Mouse (Mus musculus) heart, embryonic 13.5 days (tissue): ENCODE measurements around the gene Plekhm3. TPM values are rescaled to one million over a fixed set of nuclear protein-coding genes. Genes with fewer than 3 reads are reported as not detected.
"Not testable (repeated sequence)": the region's sequence is repeated elsewhere in the genome, so short reads cannot be mapped to it uniquely, and the experiment has no call there.

Experiments used
- ATAC-seq: fragments of 200-750 bp; cut with Nextera tagmentation; 2 replicates; pipeline ENCODE4 v1.8.0; 2017; ENCODE audit warnings: moderate TSS enrichment; ENCODE audit not compliant: insufficient number of reproducible peaks, low FRiP score, low TSS enrichment; ENCODE audit errors: extremely low read depth
- H3K27ac ChIP-seq: fragments of 300-500 bp; sonication (generic); replicated peaks from 2 replicates; pipeline ENCODE4 v1.5.1; 2015; ENCODE audit warnings: moderate library complexity, mild to moderate bottlenecking, inconsistent platforms
- H3K27me3 ChIP-seq: fragments of 300-500 bp; sonication (generic); replicated peaks from 2 replicates; pipeline ENCODE4 v1.6.1; 2015; ENCODE audit warnings: mild to moderate bottlenecking, inconsistent platforms
- H3K36me3 ChIP-seq: fragments of 300-500 bp; sonication (generic); 2 replicates; pipeline ENCODE4 v1.6.1; 2015; ENCODE audit warnings: mild to moderate bottlenecking, inconsistent platforms
- H3K4me1 ChIP-seq: fragments of 300-500 bp; sonication (generic); 2 replicates; pipeline ENCODE4 v1.6.1; 2015; ENCODE audit warnings: inconsistent platforms
- H3K4me2 ChIP-seq: fragments of 300-500 bp; sonication (generic); 2 replicates; pipeline ENCODE4 v1.6.1; 2015; ENCODE audit warnings: inconsistent platforms, mild to moderate bottlenecking, moderate library complexity
- H3K4me3 ChIP-seq: fragments of 300-500 bp; sonication (generic); 2 replicates; pipeline ENCODE4 v1.5.1; 2015; ENCODE audit warnings: moderate library complexity, mild to moderate bottlenecking, inconsistent platforms
- H3K9ac ChIP-seq: fragments of 300-500 bp; sonication (generic); 2 replicates; pipeline ENCODE4 v1.6.1; 2015; ENCODE audit warnings: inconsistent platforms, mild to moderate bottlenecking, moderate library complexity
- H3K9me3 ChIP-seq: fragments of 300-500 bp; sonication (generic); 2 replicates; pipeline ENCODE4 v1.6.1; 2016; ENCODE audit warnings: inconsistent platforms
- WGBS: fragments of 180-500 bp; shearing (Covaris S2); methylation state at CpG from one replicate; pipeline ENCODE4 v1.1.7; 2015; ENCODE audit warnings: mixed read lengths; 5-methylcytosine and 5-hydroxymethylcytosine counted together
- polyA plus RNA-seq: library from polyadenylated mRNA; unstranded; fragments of >200 nt; fragmentation: Nextera tagmentation; extraction: Ambion mirVana; gene quantifications from 2 replicates; pipeline ENCODE4 v1.2.1, GENCODE M21; 2015

Plekhm3 gene
- polyA plus RNA-seq = 6.4 and 6.9 TPM in 2 replicates

- ATAC-seq = peak; percentile 51; the same call in 1 of the 2 replicates
- H3K9ac ChIP-seq = peak within 1 kb of the TSS; percentile 94
- no peaks in the 10 kb centered on the region for H3K36me3 ChIP-seq
- H3K27ac ChIP-seq = peak within 1 kb of the TSS; percentile 34; the same call in 1 of the 2 replicates
- H3K9me3 ChIP-seq = no peaks in the 10 kb centered on the region
- under 1% methylated on average over 42 of the region's 43 CpGs for WGBS
- no peaks in the 10 kb centered on the region for H3K27me3 ChIP-seq
- H3K4me1 ChIP-seq = peaks cover 3% of the 10 kb centered on the region; the same call in 1 of the 2 replicates
- peak within 1 kb of the TSS; percentile 74 for H3K4me2 ChIP-seq
- peak within 1 kb of the TSS; percentile 89 for H3K4me3 ChIP-seq
Measured at GRCm38 (mm10) chr1:64956479-64956961, at the start of gene Plekhm3. Gene Plekhm3, minus strand, starts transcription at chr1:64956824.

GRCm38 (mm10) chr1:65005575-65005974, 49.0 kb upstream of the Plekhm3 start:
- Histone ChIP-seq H3K36me3 (no peaks in the 10 kb centered on the region), H3K4me1 (no peaks in the 10 kb centered on the region; the same call in 1 of the 2 replicates), H3K9ac (no peak overlapping the region), H3K4me2 (no peak overlapping the region), H3K27me3 (no peaks in the 10 kb centered on the region), H3K9me3 (no peaks in the 10 kb centered on the region), H3K27ac (no peak overlapping the region), H3K4me3 (no peak overlapping the region)
- no peak for ATAC-seq
- 84% methylated on average over 6 of the region's 6 CpGs for WGBS

GRCm38 (mm10) chr1:65004526-65004925, 47.9 kb upstream of the Plekhm3 start:
- Histone ChIP-seq H3K27me3 (no peaks in the 10 kb centered on the region), H3K27ac (no peak overlapping the region), H3K4me2 (no peak overlapping the region), H3K9ac (no peak overlapping the region), H3K4me3 (no peak overlapping the region), H3K9me3 (no peaks in the 10 kb centered on the region), H3K36me3 (no peaks in the 10 kb centered on the region), H3K4me1 (no peaks in the 10 kb centered on the region)
- 38% methylated on average over 4 of the region's 4 CpGs for WGBS
- no peak for ATAC-seq

GRCm38 (mm10) chr1:64993206-64993605, 36.6 kb upstream of the Plekhm3 start:
- Histone ChIP-seq H3K36me3 (no peaks in the 10 kb centered on the region), H3K4me1 (no peaks in the 10 kb centered on the region), H3K27ac (no peak overlapping the region), H3K9ac (no peak overlapping the region), H3K4me2 (no peak overlapping the region), H3K27me3 (no peaks in the 10 kb centered on the region), H3K4me3 (no peak overlapping the region), H3K9me3 (no peaks in the 10 kb centered on the region)
- whole genome bisulfite sequencing = 55% methylated on average over 4 of the region's 4 CpGs
- ATAC-seq = no peak

- Histone ChIP-seq H3K27ac (no peak overlapping the region), H3K9ac (no peak overlapping the region), H3K4me1 (peaks cover 5% of the 10 kb centered on the region; the same call in 1 of the 2 replicates), H3K9me3 (no peaks in the 10 kb centered on the region), H3K4me3 (no peak overlapping the region), H3K27me3 (no peaks in the 10 kb centered on the region), H3K36me3 (no peaks in the 10 kb centered on the region), H3K4me2 (no peak overlapping the region)
- no peak for ATAC-seq
Measured at GRCm38 (mm10) chr1:64988176-64988575, 31.6 kb upstream of the Plekhm3 start.

- no peak overlapping the region for H3K9ac ChIP-seq
- H3K27me3 ChIP-seq = no peaks in the 10 kb centered on the region
- no peaks in the 10 kb centered on the region for H3K36me3 ChIP-seq
- 33% methylated on average over 7 of the region's 7 CpGs for WGBS
- H3K4me1 ChIP-seq = peaks cover 5% of the 10 kb centered on the region; the same call in 1 of the 2 replicates
- ATAC-seq = no peak
- no peaks in the 10 kb centered on the region for H3K9me3 ChIP-seq
- no peak overlapping the region for H3K4me2 ChIP-seq
- no peak overlapping the region for H3K4me3 ChIP-seq
- no peak overlapping the region for H3K27ac ChIP-seq
Measured at GRCm38 (mm10) chr1:64986120-64986519, 29.5 kb upstream of the Plekhm3 start.

GRCm38 (mm10) chr1:64983247-64983646, 26.6 kb upstream of the Plekhm3 start:
- H3K36me3 ChIP-seq = no peaks in the 10 kb centered on the region
- no peak overlapping the region for H3K4me3 ChIP-seq
- no peak overlapping the region for H3K27ac ChIP-seq
- H3K27me3 ChIP-seq = no peaks in the 10 kb centered on the region
- peaks cover 5% of the 10 kb centered on the region; the same call in 1 of the 2 replicates for H3K4me1 ChIP-seq
- H3K9ac ChIP-seq = no peak overlapping the region
- H3K9me3 ChIP-seq = no peaks in the 10 kb centered on the region
- no peak overlapping the region for H3K4me2 ChIP-seq
- 69% methylated on average over 3 of the region's 3 CpGs for WGBS
- ATAC-seq = no peak

GRCm38 (mm10) chr1:64978321-64978799, 21.7 kb upstream of the Plekhm3 start:
- H3K4me3 ChIP-seq = no peak overlapping the region
- no peak for ATAC-seq
- no peaks in the 10 kb centered on the region for H3K4me1 ChIP-seq
- H3K27ac ChIP-seq = no peak overlapping the region
- H3K9me3 ChIP-seq = no peaks in the 10 kb centered on the region
- no peak overlapping the region for H3K9ac ChIP-seq
- no peaks in the 10 kb centered on the region for H3K36me3 ChIP-seq
- 76% methylated on average over 7 of the region's 7 CpGs for WGBS
- H3K27me3 ChIP-seq = no peaks in the 10 kb centered on the region
- no peak overlapping the region for H3K4me2 ChIP-seq

GRCm38 (mm10) chr1:64975346-64975745, 18.7 kb upstream of the Plekhm3 start:
- Histone ChIP-seq H3K36me3 (no peaks in the 10 kb centered on the region), H3K27me3 (no peaks in the 10 kb centered on the region), H3K4me1 (no peaks in the 10 kb centered on the region), H3K4me2 (no peak overlapping the region), H3K9ac (no peak overlapping the region), H3K4me3 (no peak overlapping the region), H3K9me3 (no peaks in the 10 kb centered on the region), H3K27ac (no peak overlapping the region)
- ATAC-seq = no peak
- WGBS = 61% methylated on average over 7 of the region's 7 CpGs

GRCm38 (mm10) chr1:64970685-64971084, 14.1 kb upstream of the Plekhm3 start:
- Histone ChIP-seq H3K4me1 (no peaks in the 10 kb centered on the region), H3K27ac (no peak overlapping the region), H3K9ac (no peak overlapping the region), H3K4me2 (no peak overlapping the region), H3K9me3 (no peaks in the 10 kb centered on the region), H3K27me3 (no peaks in the 10 kb centered on the region), H3K4me3 (no peak overlapping the region), H3K36me3 (no peaks in the 10 kb centered on the region)
- no peak for ATAC-seq
- 47% methylated on average over 5 of the region's 5 CpGs for WGBS

- H3K9ac ChIP-seq = peak overlapping the region; percentile 94
- ATAC-seq = no peak
- H3K4me1 ChIP-seq = peaks cover 3% of the 10 kb centered on the region; the same call in 1 of the 2 replicates
- peak overlapping the region; percentile 74 for H3K4me2 ChIP-seq
- peak overlapping the region; percentile 34; the same call in 1 of the 2 replicates for H3K27ac ChIP-seq
- H3K27me3 ChIP-seq = no peaks in the 10 kb centered on the region
- 52% methylated on average over 8 of the region's 8 CpGs for WGBS
- H3K36me3 ChIP-seq = no peaks in the 10 kb centered on the region
- H3K4me3 ChIP-seq = peak overlapping the region; percentile 89
- no peaks in the 10 kb centered on the region for H3K9me3 ChIP-seq
Measured at GRCm38 (mm10) chr1:64957021-64957489, 431 bp upstream of the Plekhm3 start.

- not testable (repeated sequence) for H3K27me3 ChIP-seq, H3K4me2 ChIP-seq, H3K4me3 ChIP-seq, H3K9me3 ChIP-seq, ATAC-seq, H3K36me3 ChIP-seq, H3K27ac ChIP-seq, H3K9ac ChIP-seq, H3K4me1 ChIP-seq
- WGBS = 91% methylated on average over 7 of the region's 7 CpGs
Measured at GRCm38 (mm10) chr1:64954786-64955185, 1.8 kb downstream of the Plekhm3 start.
